Mouse (Mus musculus) liver, adult 2 months (tissue): ENCODE measurements around the gene Col26a1. TPM values are rescaled to one million over a fixed set of nuclear protein-coding genes. Genes with fewer than 3 reads are reported as not detected.
A peak's percentile ranks its signal among the peaks of the same experiment; 100 is the strongest.

ENCODE experiments used
- DNase-seq: peaks from one replicate; pipeline ENCODE4 v3.0.0-alpha.2; 2011; ENCODE audit warnings: low read depth, low spot score; ENCODE audit errors: extremely low read depth
- H3K27ac ChIP-seq: fragments of 200-500 bp; replicated peaks from 2 replicates; pipeline ENCODE4 v1.5.1; 2012; ENCODE audit warnings: low read depth, mild to moderate bottlenecking, control low read depth, inconsistent platforms, low read length; ENCODE audit not compliant: insufficient read depth
- H3K27me3 ChIP-seq: fragments of 200-500 bp; 2 replicates; pipeline ENCODE4 v1.6.1; 2012; ENCODE audit warnings: mild to moderate bottlenecking, moderate library complexity, low read length, inconsistent platforms; ENCODE audit not compliant: control insufficient read depth, insufficient read depth
- H3K36me3 ChIP-seq: fragments of 200-500 bp; 2 replicates; pipeline ENCODE4 v1.6.1; 2012; ENCODE audit warnings: low read length, inconsistent platforms; ENCODE audit not compliant: control insufficient read depth, insufficient read depth
- H3K4me1 ChIP-seq: fragments of 200-500 bp; 2 replicates; pipeline ENCODE4 v1.6.1; 2011; ENCODE audit warnings: low read length; ENCODE audit not compliant: control insufficient read depth, insufficient read depth
- H3K4me3 ChIP-seq: fragments of 200-500 bp; 2 replicates; pipeline ENCODE4 v1.5.1; 2011; ENCODE audit warnings: low read depth, mild to moderate bottlenecking, control low read depth, low read length, moderate library complexity; ENCODE audit not compliant: insufficient read depth
- H3K79me2 ChIP-seq: fragments of 200-500 bp; 2 replicates; pipeline ENCODE4 v1.6.1; 2012; ENCODE audit warnings: inconsistent platforms, mild to moderate bottlenecking, low read length, moderate library complexity; ENCODE audit not compliant: control insufficient read depth, insufficient read depth
- H3K9ac ChIP-seq: fragments of 200-500 bp; 2 replicates; pipeline ENCODE4 v1.6.1; 2012; ENCODE audit warnings: low read depth, mild to moderate bottlenecking, control low read depth, inconsistent platforms, low read length
- CTCF ChIP-seq: fragments of 200-500 bp; IDR thresholded peaks from 2 replicates; pipeline ENCODE4 v1.5.1; 2011; ENCODE audit warnings: low read depth, low read length, control low read depth
- POLR2A ChIP-seq: fragments of 200-500 bp; IDR thresholded peaks from 2 replicates; pipeline ENCODE4 v1.6.1; 2011; ENCODE audit warnings: low read length, control low read depth; ENCODE audit not compliant: insufficient read depth; ENCODE audit errors: extremely low read depth
- WGBS: fragments of 180-500 bp; shearing (Covaris S2); methylation state at CpG from one replicate; pipeline ENCODE4 v1.1.7; 2018; 5-methylcytosine and 5-hydroxymethylcytosine counted together
- polyA plus RNA-seq: library from polyadenylated mRNA; depleted of rRNA; stranded (reverse); fragments of >200 nt; gene quantifications from 2 replicates; pipeline ENCODE4 v1.2.3, GENCODE M21; 2012
- total RNA-seq: library from RNA; depleted of rRNA; stranded (reverse); fragments of >200 nt; gene quantifications from 2 replicates; pipeline ENCODE4 v1.2.3, GENCODE M21; 2014

The Col26a1 gene
- total and polyA plus RNA-seq, 2 experiments = not detected

- 55% methylated on average over 10 of the region's 10 CpGs for WGBS
- Histone ChIP-seq H3K79me2 (no peaks in the 10 kb centered on the region), H3K27me3 (no peaks in the 10 kb centered on the region), H3K4me1 (peaks cover 5% of the 10 kb centered on the region; the same call in 1 of the 2 replicates), H3K4me3 (no peak overlapping the region), H3K36me3 (no peaks in the 10 kb centered on the region), H3K27ac (no peak overlapping the region), H3K9ac (no peak overlapping the region)
- TF ChIP-seq CTCF = no peak
- TF ChIP-seq POLR2A = no peak
- DNase-seq = peak; percentile 40
These were observed 8.7 kb downstream of the Col26a1 start for GRCm38 (mm10) chr5:136874271-136874670.

DNA sequence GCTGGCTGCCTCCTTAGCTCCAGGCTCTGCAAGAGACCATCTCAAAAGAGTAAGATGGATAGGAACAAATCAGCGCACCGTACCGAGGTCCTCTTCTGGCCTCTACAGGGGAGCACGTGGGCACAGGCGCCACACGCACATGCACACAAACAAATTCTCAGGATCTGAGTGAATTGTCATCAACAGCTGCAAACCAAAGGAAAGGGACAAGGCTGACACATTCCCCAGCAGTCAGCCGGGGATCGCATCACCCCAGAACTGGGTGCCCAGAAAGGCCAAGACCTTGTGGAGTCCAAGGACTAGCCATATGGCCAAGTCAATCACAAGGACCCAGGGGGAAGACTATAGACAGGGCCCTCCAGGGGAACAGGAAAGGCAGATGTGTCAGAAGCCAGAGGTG is 10.6 kb downstream of the Col26a1 start:
- no peaks in the 10 kb centered on the region for H3K36me3 ChIP-seq
- 85% methylated on average over 8 of the region's 8 CpGs for WGBS
- no peak for DNase-seq

DNA sequence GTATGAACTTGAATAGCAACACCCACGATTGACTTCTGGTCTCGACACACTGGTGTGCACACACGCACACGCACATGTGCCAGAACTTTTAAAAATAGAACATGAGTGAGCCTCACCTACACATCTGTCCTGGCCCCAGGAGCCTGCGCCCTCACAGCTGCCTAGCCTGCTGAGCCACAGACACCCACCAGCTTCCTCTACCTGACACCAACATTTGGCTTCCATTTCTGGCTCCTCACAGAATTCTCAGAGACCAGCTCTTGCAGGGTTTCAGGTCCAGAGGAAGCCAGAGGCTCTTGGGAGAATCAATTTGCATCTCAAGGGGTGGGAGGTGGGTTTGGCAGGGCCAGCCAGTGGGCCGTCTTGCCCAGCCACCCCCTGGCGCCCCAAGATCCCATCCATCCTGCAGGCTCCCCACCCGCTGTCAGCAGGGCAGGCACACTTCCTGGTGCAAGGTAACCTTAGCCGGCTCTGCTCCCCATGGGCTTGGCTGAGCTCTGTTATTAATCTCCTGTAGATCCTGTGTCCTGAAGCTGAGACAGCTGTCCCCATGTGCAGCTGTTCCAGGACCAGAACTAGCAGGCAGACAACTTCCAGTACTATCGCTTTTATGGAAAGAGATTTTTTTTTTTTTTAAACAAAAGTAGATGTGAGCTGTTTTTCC is 13.4 kb downstream of the Col26a1 start:
- no peaks in the 10 kb centered on the region for H3K36me3 ChIP-seq
- H3K4me1 ChIP-seq = peaks cover 5% of the 10 kb centered on the region; the same call in 1 of the 2 replicates
- no peaks in the 10 kb centered on the region for H3K79me2 ChIP-seq
- no peak overlapping the region for H3K9ac ChIP-seq
- H3K4me3 ChIP-seq = no peak overlapping the region
- DNase-seq = no peak
- WGBS = 77% methylated on average over 10 of the region's 10 CpGs
- H3K27me3 ChIP-seq = no peaks in the 10 kb centered on the region
- no peak overlapping the region for H3K27ac ChIP-seq
- TF ChIP-seq POLR2A (no peak), CTCF (no peak)

More for the DNA sequence above, 10.6 kb downstream of the Col26a1 start:
- TF ChIP-seq CTCF = no peak
- no peak for TF ChIP-seq POLR2A
- no peak overlapping the region for H3K9ac ChIP-seq
- peaks cover 5% of the 10 kb centered on the region; the same call in 1 of the 2 replicates for H3K4me1 ChIP-seq
- H3K27me3 ChIP-seq = no peaks in the 10 kb centered on the region
- H3K79me2 ChIP-seq = no peaks in the 10 kb centered on the region
- H3K27ac ChIP-seq = no peak overlapping the region
- no peak overlapping the region for H3K4me3 ChIP-seq

GRCm38 (mm10) chr5:136867706-136868105 is 15.3 kb downstream of the Col26a1 start:
- H3K79me2 ChIP-seq = no peaks in the 10 kb centered on the region
- no peak overlapping the region for H3K4me3 ChIP-seq
- H3K36me3 ChIP-seq = no peaks in the 10 kb centered on the region
- H3K27me3 ChIP-seq = no peaks in the 10 kb centered on the region
- H3K9ac ChIP-seq = no peak overlapping the region
- H3K27ac ChIP-seq = no peak overlapping the region
- TF ChIP-seq POLR2A (no peak), CTCF (no peak)
- DNase-seq = no peak
- WGBS = 71% methylated on average over 5 of the region's 5 CpGs
- no peaks in the 10 kb centered on the region for H3K4me1 ChIP-seq

GRCm38 (mm10) chr5:136863961-136864674 is 18.9 kb downstream of the Col26a1 start:
- no peaks in the 10 kb centered on the region for H3K4me1 ChIP-seq
- no peaks in the 10 kb centered on the region for H3K36me3 ChIP-seq
- DNase-seq = peak; percentile 2
- no peak for TF ChIP-seq POLR2A
- no peak for TF ChIP-seq CTCF
- H3K79me2 ChIP-seq = no peaks in the 10 kb centered on the region
- H3K9ac ChIP-seq = no peak overlapping the region
- H3K27me3 ChIP-seq = peaks cover 3% of the 10 kb centered on the region; the same call in 1 of the 2 replicates
- no peak overlapping the region for H3K4me3 ChIP-seq
- 34% methylated on average over 14 of the region's 14 CpGs for WGBS
- no peak overlapping the region for H3K27ac ChIP-seq

DNA sequence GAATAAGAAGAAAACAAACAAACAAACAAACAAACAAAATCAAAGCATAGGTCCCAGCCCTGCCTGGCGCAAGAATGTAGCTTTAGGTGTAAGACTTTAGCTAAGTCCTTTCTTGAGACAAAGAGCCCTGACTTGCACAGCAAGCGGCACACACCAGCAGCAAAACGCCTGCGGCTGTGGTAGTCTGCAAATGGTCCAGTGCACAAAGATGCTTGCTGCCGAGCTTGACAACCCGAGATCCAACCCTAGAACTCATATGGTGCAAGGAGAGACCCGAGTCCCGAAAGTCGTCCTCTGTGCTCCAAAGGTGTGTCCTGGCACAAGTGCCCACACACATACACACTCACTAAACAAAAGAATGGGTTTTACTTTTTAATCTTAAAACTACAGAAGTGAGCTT is 19.7 kb downstream of the Col26a1 start:
- Histone ChIP-seq H3K27me3 (peaks cover 3% of the 10 kb centered on the region; the same call in 1 of the 2 replicates), H3K27ac (no peak overlapping the region), H3K36me3 (no peaks in the 10 kb centered on the region), H3K9ac (no peak overlapping the region), H3K4me3 (no peak overlapping the region), H3K79me2 (no peaks in the 10 kb centered on the region), H3K4me1 (no peaks in the 10 kb centered on the region)
- TF ChIP-seq CTCF (no peak), POLR2A (no peak)
- WGBS = 85% methylated on average over 9 of the region's 9 CpGs
- no peak for DNase-seq
